Mouse (Mus musculus) ES-E14 (cell line): ENCODE measurements around the gene Terb1.

Experiments used
- CHD2 ChIP-seq: IDR thresholded peaks from 2 replicates; pipeline ENCODE4 v1.6.1; 2014; ENCODE audit warnings: mild to moderate bottlenecking, low read depth, low read length, inconsistent platforms
- ZC3H11A ChIP-seq: IDR thresholded peaks from 2 replicates; pipeline ENCODE4 v1.6.1; 2012; ENCODE audit warnings: low read depth, mild to moderate bottlenecking, inconsistent platforms, low read length, borderline replicate concordance
- ZNF384 ChIP-seq: IDR thresholded peaks from 2 replicates; pipeline ENCODE4 v1.6.1; 2012; ENCODE audit warnings: low read depth, low read length, inconsistent platforms

DNA sequence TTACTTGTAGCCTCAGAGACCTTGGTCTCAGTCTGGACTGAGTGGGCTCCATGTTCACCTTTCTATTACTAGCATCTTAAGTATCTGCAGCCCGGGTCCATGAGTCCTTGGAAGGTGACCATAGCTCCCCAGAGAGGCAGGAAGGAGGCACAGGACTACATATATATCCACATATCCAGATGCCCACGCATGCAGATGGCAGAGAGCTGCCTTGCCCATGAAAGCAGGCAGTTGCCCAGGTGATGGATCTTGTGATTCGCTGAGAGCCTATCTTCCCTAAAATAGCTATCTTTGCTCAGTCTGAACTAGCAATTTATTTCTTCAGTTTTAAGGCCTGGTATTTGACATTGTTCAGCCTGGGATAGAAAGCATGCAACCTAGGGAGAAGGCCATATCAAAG lies 98.2 kb downstream of the Terb1 start:
- no peak for TF ChIP-seq CHD2
- no peak for TF ChIP-seq ZNF384
- no peak for TF ChIP-seq ZC3H11A
